Mouse (Mus musculus) testis, adult 2 months (tissue): ENCODE measurements around the gene Ssmem1. TPM values are rescaled to one million over a fixed set of nuclear protein-coding genes. Genes with fewer than 3 reads are reported as not detected.

Experiments used
- H3K27ac ChIP-seq: fragments of 200-500 bp; 2 replicates; pipeline ENCODE4 v1.5.1; 2012; ENCODE audit warnings: low read depth, low read length; ENCODE audit not compliant: control insufficient read depth, insufficient read depth
- H3K27me3 ChIP-seq: fragments of 200-500 bp; 2 replicates; pipeline ENCODE4 v1.6.1; 2012; ENCODE audit warnings: mild to moderate bottlenecking, low read length, moderate library complexity; ENCODE audit not compliant: control insufficient read depth, insufficient read depth
- H3K36me3 ChIP-seq: fragments of 200-500 bp; 2 replicates; pipeline ENCODE4 v1.6.1; 2012; ENCODE audit warnings: mild to moderate bottlenecking, low read length; ENCODE audit not compliant: control insufficient read depth, insufficient read depth
- H3K4me1 ChIP-seq: fragments of 200-500 bp; 2 replicates; pipeline ENCODE4 v1.6.1; 2012; ENCODE audit warnings: low read length; ENCODE audit not compliant: control insufficient read depth, insufficient read depth
- H3K4me3 ChIP-seq: fragments of 200-500 bp; 2 replicates; pipeline ENCODE4 v1.5.1; 2012; ENCODE audit warnings: low read depth, mild to moderate bottlenecking, low read length, moderate library complexity, mixed read lengths; ENCODE audit not compliant: control insufficient read depth
- CTCF ChIP-seq: fragments of 200-500 bp; IDR thresholded peaks from 2 replicates; pipeline ENCODE4 v1.5.1; 2012; ENCODE audit warnings: low read depth, mild to moderate bottlenecking, inconsistent platforms, low read length, moderate library complexity; ENCODE audit not compliant: control insufficient read depth, insufficient read depth, insufficient replicate concordance
- POLR2A ChIP-seq: fragments of 200-500 bp; IDR thresholded peaks from 2 replicates; pipeline ENCODE4 v1.6.1; 2012; ENCODE audit warnings: low read depth, mild to moderate bottlenecking, inconsistent platforms, low read length, moderate library complexity; ENCODE audit not compliant: control insufficient read depth
- polyA plus RNA-seq: library from polyadenylated mRNA; depleted of rRNA; stranded (reverse); fragments of >200 nt; gene quantifications from 2 replicates; pipeline ENCODE4 v1.2.3, GENCODE M21; 2012; rRNA removed

Ssmem1 gene
- polyA plus RNA-seq: 109 and 119 TPM in 2 replicates

GRCm38 (mm10) chr6:30509265-30510239, at the start of gene Ssmem1, which contains the start of gene Tmem209:
Ssmem1 (plus strand) TSS chr6:30509849.
Tmem209 (minus strand) TSS chr6:30509783.
- peaks cover 3% of the 10 kb centered on the region for H3K4me1 ChIP-seq
- TF ChIP-seq CTCF: no peak
- TF ChIP-seq POLR2A: peak; percentile 99
- peak within 1 kb of the TSS; percentile 91 for H3K4me3 ChIP-seq
- no peaks in the 10 kb centered on the region for H3K27me3 ChIP-seq
- no peaks in the 10 kb centered on the region; the same call in none of the 2 replicates for H3K36me3 ChIP-seq
- H3K27ac ChIP-seq: peak within 1 kb of the TSS; percentile 96

- H3K4me1 ChIP-seq: peaks cover 25% of the 10 kb centered on the region
- H3K4me3 ChIP-seq: peak overlapping the region; percentile 82
- no peaks in the 10 kb centered on the region for H3K27me3 ChIP-seq
- 0 out of 2 replicates have a peak overlapping the region, but pooled peaks have one; percentile 19 for H3K27ac ChIP-seq
- TF ChIP-seq POLR2A: no peak; the same call in 1 of the 2 replicates
- no peak for TF ChIP-seq CTCF
- no peaks in the 10 kb centered on the region for H3K36me3 ChIP-seq
Measured at GRCm38 (mm10) chr6:30460750-30461446, 48.8 kb upstream of the Ssmem1 start.

GRCm38 (mm10) chr6:30461755-30462344, 47.8 kb upstream of the Ssmem1 start:
- Histone ChIP-seq H3K36me3 (no peaks in the 10 kb centered on the region), H3K4me3 (peak overlapping the region; percentile 82), H3K27me3 (no peaks in the 10 kb centered on the region), H3K27ac (no peak overlapping the region), H3K4me1 (peaks cover 25% of the 10 kb centered on the region)
- TF ChIP-seq CTCF: no peak
- no peak for TF ChIP-seq POLR2A

- Histone ChIP-seq H3K4me3 (no peak overlapping the region), H3K27ac (no peak overlapping the region), H3K36me3 (no peaks in the 10 kb centered on the region), H3K4me1 (peaks cover 25% of the 10 kb centered on the region), H3K27me3 (no peaks in the 10 kb centered on the region)
- TF ChIP-seq POLR2A: no peak
- no peak for TF ChIP-seq CTCF
Measured at GRCm38 (mm10) chr6:30462822-30463221, 46.8 kb upstream of the Ssmem1 start.

GRCm38 (mm10) chr6:30465586-30465985, 44.1 kb upstream of the Ssmem1 start:
- TF ChIP-seq POLR2A (no peak), CTCF (no peak)
- H3K4me1 ChIP-seq: peaks cover 9% of the 10 kb centered on the region
- H3K36me3 ChIP-seq: no peaks in the 10 kb centered on the region
- no peaks in the 10 kb centered on the region for H3K27me3 ChIP-seq
- no peak overlapping the region for H3K4me3 ChIP-seq
- no peak overlapping the region for H3K27ac ChIP-seq

DNA sequence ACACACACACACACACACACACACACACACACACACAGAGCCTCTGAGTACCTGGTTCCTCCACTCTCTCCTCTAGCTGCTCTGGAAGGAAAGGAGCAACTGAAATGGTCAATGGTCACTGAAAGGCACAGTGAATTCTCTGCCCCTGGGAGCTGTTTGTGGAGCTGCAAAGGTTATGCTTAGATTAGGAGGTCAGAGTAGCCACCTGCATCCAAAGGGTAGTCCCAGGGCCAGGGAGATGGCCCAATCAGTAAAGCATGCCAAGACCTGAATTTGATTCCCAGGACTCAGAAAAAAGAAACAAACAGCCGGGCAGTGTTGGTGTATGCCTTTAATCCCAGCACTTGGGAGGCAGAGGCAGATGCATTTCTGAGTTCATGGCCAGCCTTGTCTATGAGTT, 41.6 kb upstream of the Ssmem1 start:
- Histone ChIP-seq H3K4me1 (no peaks in the 10 kb centered on the region), H3K27ac (no peak overlapping the region), H3K4me3 (no peak overlapping the region), H3K36me3 (no peaks in the 10 kb centered on the region), H3K27me3 (no peaks in the 10 kb centered on the region)
- TF ChIP-seq CTCF (no peak), POLR2A (no peak)
